In genomic region chr12:31947476-31947875, GRCm38 (mm10) we compare ENCODE assay signal across 9 mouse cellular contexts. TPM values are rescaled to one million over a fixed set of nuclear protein-coding genes. Genes with fewer than 3 reads are reported as not detected.
DNase-seq lines count a peak whose midpoint lies in the region; ATAC-seq and TF ChIP-seq lines count a peak whose summit lies in the region.
"Had no signal": no experiment of that assay in that cellular context is flagged by ENCODE, and none has a peak within 500 bp of the region (broad histone marks: within the 10 kb centered on the region; RNA-seq: fewer than 3 reads in every experiment).

No protein-coding gene starts in this region.

- H3K27ac ChIP-seq in cerebellum, adult 2 months (ENCODE audit: insufficient read depth, low read length): no peak overlapping the region

- intact Hi-C loops in left cerebral cortex, postnatal 4 days (cut with DNase I): no loop called here
- intact Hi-C loops in left cerebral cortex, postnatal 14 days (cut with DNase I): no loop called here

- DNase-seq in cerebellum, adult 2 months: peak in 1 of 2 experiments; percentile 26
- peak; percentile 13 for DNase-seq in left cerebral cortex, postnatal 4 days
- DNase-seq in left cerebral cortex, postnatal 14 days (ENCODE audit: low spot score in 2 of 2): no peak
- DNase-seq in adipocyte (ENCODE audit: low spot score): peak; percentile 31
- DNase-seq in natural killer cell, adult 2 months (ENCODE audit: low spot score in 2 of 2): peak; percentile 49 to 58
- no peak for DNase-seq in ovary, postnatal 36 days (ENCODE audit: low spot score)
- DNase-seq in left cerebral cortex, adult 9 months (ENCODE audit: low spot score in 2 of 2): no peak
- DNase-seq: heart, postnatal 36 days had no signal

- no peak for TF ChIP-seq POLR2A in cerebellum, adult 2 months (IDR thresholded peaks at IDR 0.05; ENCODE audit: borderline replicate concordance, insufficient read depth, low read length)

- 91% methylated on average over 5 of the region's 5 CpGs for WGBS in cerebellum, adult 2 months

- peak; percentile 21; the same call in 1 of the 2 replicates for TF ChIP-seq CTCF in cerebellum, adult 2 months (IDR thresholded peaks at IDR 0.05; ENCODE audit: borderline replicate concordance, insufficient read depth, low read depth, low read length)

- no peak for ATAC-seq in cerebellum, adult (ENCODE audit: insufficient number of reproducible peaks, low FRiP score, low TSS enrichment)

- H3K27me3 ChIP-seq in cerebellum, adult 2 months (ENCODE audit: control insufficient read depth, insufficient read depth, low read length): no peaks in the 10 kb centered on the region

- peaks cover 2% of the 10 kb centered on the region; the same call in 1 of the 2 replicates for H3K4me1 ChIP-seq in cerebellum, adult 2 months (ENCODE audit: control insufficient read depth, insufficient read depth, low read length)

- H3K4me3 ChIP-seq in cerebellum, adult 2 months (replicated peaks; ENCODE audit: insufficient read depth, low read depth, low read length): no peak overlapping the region

RNA-seq across cellular contexts. Expression of gene Hbp1, which starts 2.9 kb away (rescaled TPM):
- polyA plus RNA-seq in cerebellum, adult 2 months (2012; rRNA removed): 43.5 and 46.2 TPM in 2 replicates
- total RNA-seq in left cerebral cortex, postnatal 4 days (2021): 10 to 100 TPM; 20.5 to 21.6 TPM
- 10 to 100 TPM; 19.1 to 19.3 TPM for total RNA-seq in left cerebral cortex, postnatal 14 days (2021)

Comparison
In these comparisons a context has a peak if more than half of its experiments do, and no peak if none do; other contexts are left out.
1. DNase-seq: peak in left cerebral cortex, postnatal 4 days (single experiment), adipocyte (single experiment) and natural killer cell, adult 2 months (2 of 2); none in left cerebral cortex, postnatal 14 days (0 of 2), ovary, postnatal 36 days (single experiment) and left cerebral cortex, adult 9 months (0 of 2).